Mouse (Mus musculus): ENCODE measurements around the gene Ide. TPM values are rescaled to one million over a fixed set of nuclear protein-coding genes. Genes with fewer than 3 reads are reported as not detected.

Gene Ide
- 8.1 and 9.7 TPM in 2 replicates for polyA plus RNA-seq (2012; rRNA removed)

DNA sequence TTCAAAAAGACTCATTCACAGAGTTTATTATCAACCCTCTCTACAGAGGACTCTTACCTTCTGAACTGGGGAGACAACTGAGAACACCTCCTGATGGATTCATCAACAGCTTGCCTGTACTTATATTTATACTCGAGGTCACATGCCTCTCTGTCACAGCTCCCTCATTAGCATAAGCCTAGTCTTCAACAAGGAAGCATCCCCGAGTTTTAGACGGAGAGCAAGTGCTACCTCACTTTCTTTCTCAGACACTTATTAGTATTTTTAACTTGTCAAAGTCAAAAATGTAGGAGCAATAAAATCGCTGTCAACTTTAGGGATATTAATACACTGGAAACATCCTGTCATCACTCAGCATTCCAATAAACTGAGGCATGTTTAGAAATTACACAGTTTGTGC is at the start of gene Ide:
TSS of gene Ide (minus strand) at position 101 of the 400 bp plus-strand sequence.

DNA sequence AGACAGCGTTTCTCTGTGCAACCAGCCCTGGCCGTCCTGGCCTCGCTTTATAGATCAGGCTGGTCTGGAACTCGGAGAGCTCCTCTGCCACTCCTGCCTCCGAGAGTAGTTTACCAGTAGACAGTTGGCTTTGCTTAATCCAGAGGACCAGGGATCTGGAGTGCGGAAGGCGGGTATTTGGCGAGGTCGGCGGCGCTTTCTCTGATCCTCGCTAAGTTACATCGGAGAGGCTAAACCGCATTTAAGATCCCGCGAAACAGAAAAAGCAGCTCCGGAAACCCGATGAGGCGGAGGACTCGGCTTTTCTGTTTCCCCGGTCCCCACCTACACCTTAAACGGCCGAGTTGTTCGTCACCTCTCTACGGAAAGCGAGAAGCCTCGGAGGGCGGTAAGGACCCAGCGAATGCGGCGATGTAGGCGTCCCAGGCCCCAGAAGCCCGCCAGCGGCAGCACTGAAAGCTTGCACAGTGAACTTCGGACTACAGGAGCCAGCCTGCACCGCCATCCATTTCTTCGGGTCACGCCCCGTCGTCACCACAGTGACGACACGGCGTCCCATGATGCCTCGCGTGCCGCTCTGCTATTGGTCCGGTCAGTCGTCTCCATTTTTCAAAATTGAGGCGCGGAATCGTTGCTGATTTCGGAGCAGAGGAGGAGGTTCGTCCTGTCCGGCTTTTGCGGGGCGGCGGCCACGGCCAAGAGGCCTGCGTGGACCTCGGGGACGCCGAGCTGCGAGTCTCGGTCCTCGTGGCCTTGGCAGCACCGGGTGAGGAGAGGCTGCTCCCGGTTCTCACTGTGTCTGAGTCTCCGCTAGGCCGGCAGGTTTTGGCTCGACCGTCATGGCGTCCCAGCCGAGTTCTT is 38.3 kb upstream of the Ide start, which contains the start of gene Kif11:
TSS of gene Kif11 (plus strand) at position 649 of the 861 bp plus-strand sequence.

Other genes starting within 250 kb of the Ide start
- gene March5, start 130.3 kb downstream of the Ide start, polyA plus RNA-seq (2012; rRNA removed): 10.5 and 20.2 TPM in 2 replicates
- 4.4 and 5.6 TPM in 2 replicates for gene Cpeb3, start 129.3 kb downstream of the Ide start, polyA plus RNA-seq (2012; rRNA removed)
- 0.17 and 0.37 TPM in 2 replicates for gene Kif11, start 38.6 kb upstream of the Ide start, polyA plus RNA-seq (2012; rRNA removed)
- gene Hhex, start 97.0 kb upstream of the Ide start, polyA plus RNA-seq (2012; rRNA removed): 4.1 and 6.4 TPM in 2 replicates
- 1.1 and 1.4 TPM in 2 replicates for gene Exoc6, start 212.6 kb upstream of the Ide start, polyA plus RNA-seq (2012; rRNA removed)

Measured in stomach, adult 2 months (tissue).